Mouse (Mus musculus) right cerebral cortex, postnatal 10 days (tissue): ENCODE measurements around the gene Megf11.

Experiments used
- DNase-seq, 2 experiments: peaks; one replicate each; pipeline ENCODE4 v3.0.0; 2021; ENCODE audit warnings: low spot score in 2 of 2

The Megf11 gene

GRCm38 (mm10) chr9:64747735-64748134, 362.3 kb downstream of the Megf11 start:
- no peak for DNase-seq

GRCm38 (mm10) chr9:64749314-64749713, 363.9 kb downstream of the Megf11 start:
- no peak for DNase-seq

- no peak for DNase-seq
Measured at GRCm38 (mm10) chr9:64752575-64752974, 367.1 kb downstream of the Megf11 start.

- peak; percentile 53 to 68 for DNase-seq
Measured at GRCm38 (mm10) chr9:64758052-64758451, 372.6 kb downstream of the Megf11 start.
